Mouse (Mus musculus): ENCODE data around the gene Gh.

Gene Gh

GRCm38 (mm10) chr11:106308162-106308561 lies 6.5 kb upstream of the Gh start:
- DNase-seq, result no peak

- DNase-seq, result no peak
Measured at GRCm38 (mm10) chr11:106307432-106307831, 5.8 kb upstream of the Gh start.

- DNase-seq, result no peak
Measured at GRCm38 (mm10) chr11:106306758-106307157, 5.1 kb upstream of the Gh start.

GRCm38 (mm10) chr11:106306065-106306385 lies 4.4 kb upstream of the Gh start:
- DNase-seq, result no peak

GRCm38 (mm10) chr11:106305348-106306064 lies 3.8 kb upstream of the Gh start:
- no peak for DNase-seq

- peak; percentile 79 to 85 for DNase-seq
Measured at GRCm38 (mm10) chr11:106302634-106303033, 969 bp upstream of the Gh start.

GRCm38 (mm10) chr11:106291861-106292260 lies 9.8 kb downstream of the Gh start:
- DNase-seq, result peak; percentile 88 to 90

- no peak for DNase-seq
Measured at GRCm38 (mm10) chr11:106290376-106290775, 11.3 kb downstream of the Gh start.

GRCm38 (mm10) chr11:106289369-106289768 lies 12.3 kb downstream of the Gh start:
- peak; percentile 97 for DNase-seq

GRCm38 (mm10) chr11:106286987-106287386 lies 14.7 kb downstream of the Gh start:
- peak; percentile 79 for DNase-seq

- peak; percentile 39 to 49 for DNase-seq
Measured at GRCm38 (mm10) chr11:106286206-106286605, 15.5 kb downstream of the Gh start.

GRCm38 (mm10) chr11:106284126-106284525 lies 17.5 kb downstream of the Gh start:
- peak; percentile 43 to 54 for DNase-seq

GRCm38 (mm10) chr11:106283371-106283770 lies 18.3 kb downstream of the Gh start:
- peak; percentile 25 to 41 for DNase-seq

- DNase-seq, result no peak
Measured at GRCm38 (mm10) chr11:106282452-106282851, 19.2 kb downstream of the Gh start.

- DNase-seq, result peak; percentile 97 to 98
Measured at GRCm38 (mm10) chr11:106276454-106276853, 25.2 kb downstream of the Gh start, which contains the start of gene Tcam1. Tcam1 (plus strand) TSS chr11:106276672.

- DNase-seq, result peak; percentile 38 to 40
Measured at GRCm38 (mm10) chr11:106274971-106275411, 26.7 kb downstream of the Gh start.

- peak in 1 of 2 experiments; percentile 22 for DNase-seq
Measured at GRCm38 (mm10) chr11:106274374-106274773, 27.3 kb downstream of the Gh start.

GRCm38 (mm10) chr11:106273811-106274210 lies 27.9 kb downstream of the Gh start:
- DNase-seq, result peak in 1 of 2 experiments; percentile 8

GRCm38 (mm10) chr11:106273311-106273684 lies 28.4 kb downstream of the Gh start:
- DNase-seq, result no peak

GRCm38 (mm10) chr11:106272644-106273310 lies 28.9 kb downstream of the Gh start, which contains the start of gene Smarcd2:
Smarcd2 (minus strand) TSS chr11:106272972.
- DNase-seq, result peak; percentile 99 to 100

- peak in 1 of 2 experiments; percentile 73 for DNase-seq
Measured at GRCm38 (mm10) chr11:106271794-106272643, 29.6 kb downstream of the Gh start.

- DNase-seq, result peak; percentile 51 to 56
Measured at GRCm38 (mm10) chr11:106271131-106271793, 30.4 kb downstream of the Gh start.

GRCm38 (mm10) chr11:106269060-106269431 lies 32.6 kb downstream of the Gh start:
- DNase-seq, result peak; percentile 65 to 70
